Mouse (Mus musculus) MEL (cell line): ENCODE measurements around the gene Cd209b. TPM values are rescaled to one million over a fixed set of nuclear protein-coding genes. Genes with fewer than 3 reads are reported as not detected.

ENCODE experiments used
- DNase-seq: peaks from one replicate; pipeline ENCODE4 v3.0.0; 2011; ENCODE audit warnings: low read depth, low spot score
- H3K27ac ChIP-seq: 2 replicates; pipeline ENCODE4 v1.5.1; 2012; ENCODE audit warnings: low read depth, mild to moderate bottlenecking, control low read depth, low read length, moderate library complexity; ENCODE audit not compliant: control insufficient read depth
- H3K27me3 ChIP-seq, 2 experiments: fragments of 150-350 bp in 1 of 2; sonication (generic) in 1 of 2; 2 replicates each; pipeline ENCODE4 v1.6.1; 2012; ENCODE audit warnings: low read length in 2 of 2, mild to moderate bottlenecking in 2 of 2, improper control_type of control experiment in 1 of 2, moderate library complexity in 1 of 2; ENCODE audit not compliant: insufficient read depth in 2 of 2, control insufficient read depth in 1 of 2
- H3K36me3 ChIP-seq, 2 experiments: 2 replicates each; pipeline ENCODE4 v1.6.1; 2012 to 2014; ENCODE audit warnings: low read length in 2 of 2, improper control_type of control experiment in 1 of 2, inconsistent platforms in 1 of 2, mild to moderate bottlenecking in 1 of 2; ENCODE audit not compliant: insufficient read depth in 2 of 2, control insufficient read depth in 1 of 2
- H3K4me1 ChIP-seq, 2 experiments: fragments of 150-350 bp in 1 of 2; sonication (generic) in 1 of 2; 2 replicates each; pipeline ENCODE4 v1.6.1; 2012; ENCODE audit warnings: low read length in 2 of 2, improper control_type of control experiment in 1 of 2, mild to moderate bottlenecking in 1 of 2; ENCODE audit not compliant: insufficient read depth in 2 of 2, control insufficient read depth in 1 of 2
- H3K4me3 ChIP-seq, 2 experiments: fragments of 150-350 bp in 1 of 2; sonication (generic) in 1 of 2; 2 replicates each; pipeline ENCODE4 v1.5.1; 2012; ENCODE audit warnings: low read depth in 2 of 2, low read length in 2 of 2, mild to moderate bottlenecking in 2 of 2, moderate library complexity in 2 of 2, control low read depth in 1 of 2, improper control_type of control experiment in 1 of 2; ENCODE audit not compliant: control insufficient read depth in 1 of 2, insufficient read depth in 1 of 2
- H3K79me2 ChIP-seq: 2 replicates; pipeline ENCODE4 v1.6.1; 2012; ENCODE audit warnings: mild to moderate bottlenecking, low read length, moderate library complexity; ENCODE audit not compliant: control insufficient read depth, poor library complexity, insufficient read depth
- H3K9ac ChIP-seq: 2 replicates; pipeline ENCODE4 v1.6.1; 2012; ENCODE audit warnings: low read depth, mild to moderate bottlenecking, control low read depth, low read length, moderate library complexity; ENCODE audit not compliant: control insufficient read depth, poor library complexity, severe bottlenecking
- H3K9me3 ChIP-seq: fragments of 150-350 bp; sonication (generic); replicated peaks from 2 replicates; pipeline ENCODE4 v1.6.1; 2012; ENCODE audit warnings: mild to moderate bottlenecking, low read length, improper control_type of control experiment, moderate library complexity; ENCODE audit not compliant: insufficient read depth
- BHLHE40 ChIP-seq: IDR thresholded peaks from 2 replicates; pipeline ENCODE4 v1.6.1; 2012; ENCODE audit warnings: low read depth, mild to moderate bottlenecking, inconsistent platforms, low read length, improper control_type of control experiment, borderline replicate concordance
- CHD1 ChIP-seq: IDR thresholded peaks from 2 replicates; pipeline ENCODE4 v1.6.1; 2012; ENCODE audit warnings: low read depth, mild to moderate bottlenecking, inconsistent platforms, low read length, improper control_type of control experiment
- CHD2 ChIP-seq: IDR thresholded peaks from 2 replicates; pipeline ENCODE4 v1.6.1; 2011; ENCODE audit warnings: low read length, improper control_type of control experiment
- E2F4 ChIP-seq: IDR thresholded peaks from 2 replicates; pipeline ENCODE4 v1.6.1; 2011; ENCODE audit warnings: low read depth, low read length, improper control_type of control experiment, borderline replicate concordance
- ELF1 ChIP-seq: IDR thresholded peaks from 2 replicates; pipeline ENCODE4 v1.6.1; 2014; ENCODE audit warnings: low read depth, mild to moderate bottlenecking, inconsistent platforms, low read length, improper control_type of control experiment, moderate library complexity
- EP300 ChIP-seq, 2 experiments: IDR thresholded peaks; 2 replicates each; pipeline ENCODE4 v1.6.1; 2011; ENCODE audit warnings: improper control_type of control experiment in 2 of 2, low read length in 2 of 2, low read depth in 1 of 2, mild to moderate bottlenecking in 1 of 2
- GABPA ChIP-seq: IDR thresholded peaks from 2 replicates; pipeline ENCODE4 v1.6.1; 2012; ENCODE audit warnings: low read depth, mild to moderate bottlenecking, inconsistent platforms, low read length, improper control_type of control experiment, moderate library complexity
- HCFC1 ChIP-seq: IDR thresholded peaks from 2 replicates; pipeline ENCODE4 v1.6.1; 2012; ENCODE audit warnings: low read depth, mild to moderate bottlenecking, inconsistent platforms, low read length, improper control_type of control experiment, moderate library complexity
- MAFK ChIP-seq: IDR thresholded peaks from 2 replicates; pipeline ENCODE4 v1.6.1; 2011; ENCODE audit warnings: low read depth, mild to moderate bottlenecking, low read length, improper control_type of control experiment, borderline replicate concordance
- MAX ChIP-seq: IDR thresholded peaks from 2 replicates; pipeline ENCODE4 v1.6.1; 2011; ENCODE audit warnings: low read length, improper control_type of control experiment
- MAZ ChIP-seq: IDR thresholded peaks from 2 replicates; pipeline ENCODE4 v1.6.1; 2012; ENCODE audit warnings: low read depth, mild to moderate bottlenecking, inconsistent platforms, low read length, improper control_type of control experiment
- MEF2A ChIP-seq: IDR thresholded peaks from 2 replicates; pipeline ENCODE4 v1.6.1; 2014; ENCODE audit warnings: low read depth, mild to moderate bottlenecking, inconsistent platforms, low read length, improper control_type of control experiment; ENCODE audit not compliant: poor library complexity, insufficient replicate concordance, severe bottlenecking; ENCODE audit errors: extremely low read depth
- MYB ChIP-seq: IDR thresholded peaks from 2 replicates; pipeline ENCODE4 v1.6.1; 2011; ENCODE audit warnings: mild to moderate bottlenecking, low read depth, low read length, improper control_type of control experiment
- MYC ChIP-seq: IDR thresholded peaks from 2 replicates; pipeline ENCODE4 v1.6.1; 2011; ENCODE audit warnings: low read depth, mild to moderate bottlenecking, low read length, improper control_type of control experiment, moderate library complexity
- NELFE ChIP-seq: IDR thresholded peaks from 2 replicates; pipeline ENCODE4 v1.6.1; 2011; ENCODE audit warnings: low read depth, low read length, improper control_type of control experiment
- NRF1 ChIP-seq: IDR thresholded peaks from 2 replicates; pipeline ENCODE4 v1.6.1; 2014; ENCODE audit warnings: low read depth, mild to moderate bottlenecking, inconsistent platforms, low read length, improper control_type of control experiment, moderate library complexity; ENCODE audit not compliant: poor library complexity, insufficient read depth, severe bottlenecking
- POLR2A ChIP-seq, 2 experiments: IDR thresholded peaks; 2 replicates each; pipeline ENCODE4 v1.6.1; 2011 to 2012; ENCODE audit warnings: low read length in 2 of 2, mild to moderate bottlenecking in 2 of 2, control low read depth in 1 of 2, improper control_type of control experiment in 1 of 2, low read depth in 1 of 2, moderate library complexity in 1 of 2; ENCODE audit not compliant: control insufficient read depth in 1 of 2, insufficient read depth in 1 of 2, poor library complexity in 1 of 2
- POLR2AphosphoS2 ChIP-seq: IDR thresholded peaks from 2 replicates; pipeline ENCODE4 v1.6.1; 2011; ENCODE audit warnings: low read length, improper control_type of control experiment
- SIN3A ChIP-seq: IDR thresholded peaks from 2 replicates; pipeline ENCODE4 v1.6.1; 2012; ENCODE audit warnings: low read length, improper control_type of control experiment, inconsistent platforms
- SMC3 ChIP-seq: IDR thresholded peaks from 2 replicates; pipeline ENCODE4 v1.6.1; 2011; ENCODE audit warnings: low read depth, low read length, improper control_type of control experiment
- TAL1 ChIP-seq: IDR thresholded peaks from 2 replicates; pipeline ENCODE4 v1.6.1; 2012; ENCODE audit warnings: mild to moderate bottlenecking, inconsistent platforms, low read length, moderate library complexity, mixed read lengths
- TBP ChIP-seq: IDR thresholded peaks from 2 replicates; pipeline ENCODE4 v1.8.0; 2011; ENCODE audit warnings: low read depth, low read length, improper control_type of control experiment
- TCF12 ChIP-seq: IDR thresholded peaks from 2 replicates; pipeline ENCODE4 v1.6.1; 2014; ENCODE audit warnings: low read depth, mild to moderate bottlenecking, inconsistent platforms, low read length, improper control_type of control experiment, moderate library complexity
- UBTF ChIP-seq: IDR thresholded peaks from 2 replicates; pipeline ENCODE4 v1.6.1; 2012; ENCODE audit warnings: low read depth, mild to moderate bottlenecking, inconsistent platforms, low read length, improper control_type of control experiment, moderate library complexity, borderline replicate concordance; ENCODE audit not compliant: insufficient read depth
- USF1 ChIP-seq: IDR thresholded peaks from 2 replicates; pipeline ENCODE4 v1.6.1; 2014; ENCODE audit warnings: low read depth, mild to moderate bottlenecking, inconsistent platforms, low read length, improper control_type of control experiment, moderate library complexity
- USF2 ChIP-seq, 2 experiments: IDR thresholded peaks; 2 replicates each; pipeline ENCODE4 v1.6.1; 2011 to 2012; ENCODE audit warnings: improper control_type of control experiment in 2 of 2, low read length in 2 of 2, borderline replicate concordance in 1 of 2, inconsistent platforms in 1 of 2, low read depth in 1 of 2, mild to moderate bottlenecking in 1 of 2; ENCODE audit not compliant: insufficient read depth in 1 of 2
- ZKSCAN1 ChIP-seq: IDR thresholded peaks from 2 replicates; pipeline ENCODE4 v1.6.1; 2012; ENCODE audit warnings: low read depth, mild to moderate bottlenecking, inconsistent platforms, low read length, improper control_type of control experiment, moderate library complexity
- ZMIZ1 ChIP-seq: IDR thresholded peaks from 2 replicates; pipeline ENCODE4 v1.6.1; 2012; ENCODE audit warnings: low read depth, mild to moderate bottlenecking, inconsistent platforms, low read length, improper control_type of control experiment, moderate library complexity
- ZNF384 ChIP-seq: IDR thresholded peaks from 2 replicates; pipeline ENCODE4 v1.6.1; 2012; ENCODE audit warnings: low read depth, mild to moderate bottlenecking, inconsistent platforms, low read length, improper control_type of control experiment
- polyA plus RNA-seq, 2 experiments: library from polyadenylated mRNA; stranded (reverse) in 1 of 2; unstranded in 1 of 2; fragments of >175 nt in 1 of 2; fragments of >200 nt in 1 of 2; gene quantifications; 2 replicates each; pipeline versions ENCODE4 v1.2.1 to v1.2.4; 2012; ENCODE audit warnings: low replicate concordance in 2 of 2, low read depth in 1 of 2; ENCODE audit not compliant: insufficient read length in 2 of 2, insufficient read depth in 1 of 2, missing spikeins in 1 of 2
- total RNA-seq: library from RNA; depleted of rRNA; stranded (reverse); fragments of 300-350 nt; gene quantifications from 2 replicates; pipeline ENCODE4 v1.2.3, GENCODE M21; 2012

Cd209b gene
- total and polyA plus RNA-seq, 3 experiments, result not detected

- H3K9ac ChIP-seq, result no peak overlapping the region
- H3K36me3 ChIP-seq, result no peaks in the 10 kb centered on the region
- H3K4me3 ChIP-seq, result no peak overlapping the region
- TF ChIP-seq ZKSCAN1 (no peak), MYB (no peak), SIN3A (no peak), NELFE (no peak), MEF2A (no peak), CHD2 (no peak), TBP (no peak), ZNF384 (no peak), NRF1 (no peak), ELF1 (no peak), BHLHE40 (no peak), USF2 (IDR thresholded peaks at IDR 0.05; ENCODE audit: borderline replicate concordance in 1 of 2, insufficient read depth in 1 of 2, low read depth in 1 of 2, low read length in 2 of 2) (no peak), MAFK (no peak), TCF12 (no peak), UBTF (no peak), GABPA (no peak), TAL1 (no peak), USF1 (no peak), CHD1 (no peak), MAX (no peak)
- no peaks in the 10 kb centered on the region for H3K9me3 ChIP-seq
- no peak for DNase-seq
- H3K4me1 ChIP-seq, result no peaks in the 10 kb centered on the region
- no peak overlapping the region for H3K27ac ChIP-seq
- no peaks in the 10 kb centered on the region for H3K79me2 ChIP-seq
- H3K27me3 ChIP-seq, result no peaks in the 10 kb centered on the region
These were observed 13.4 kb upstream of the Cd209b start for GRCm38 (mm10) chr8:3940023-3940422.

- TF ChIP-seq ZNF384 (no peak), USF1 (no peak), SMC3 (no peak), MYB (no peak), SIN3A (no peak), EP300 (IDR thresholded peaks at IDR 0.05; ENCODE audit: low read depth in 1 of 2, low read length in 2 of 2) (no peak), HCFC1 (no peak), POLR2A (IDR thresholded peaks at IDR 0.05; ENCODE audit: control insufficient read depth in 1 of 2, insufficient read depth in 1 of 2, low read depth in 1 of 2, low read length in 2 of 2, poor library complexity in 1 of 2) (no peak), MYC (no peak), ZMIZ1 (no peak), NELFE (no peak), TBP (no peak), USF2 (IDR thresholded peaks at IDR 0.05; ENCODE audit: borderline replicate concordance in 1 of 2, insufficient read depth in 1 of 2, low read depth in 1 of 2, low read length in 2 of 2) (no peak), NRF1 (no peak), MAZ (no peak), E2F4 (no peak), POLR2AphosphoS2 (no peak)
- H3K9ac ChIP-seq, result no peak within 1 kb of the TSS
- no peak for DNase-seq
- no peak within 1 kb of the TSS for H3K4me3 ChIP-seq
- no peaks in the 10 kb centered on the region for H3K79me2 ChIP-seq
- H3K9me3 ChIP-seq, result no peaks in the 10 kb centered on the region
- H3K27ac ChIP-seq, result no peak within 1 kb of the TSS
- H3K36me3 ChIP-seq, result no peaks in the 10 kb centered on the region
- H3K4me1 ChIP-seq, result no peaks in the 10 kb centered on the region
- H3K27me3 ChIP-seq, result no peaks in the 10 kb centered on the region
These were observed 48.2 kb downstream of the Cd209b start, which contains the start of gene Cd209d for GRCm38 (mm10) chr8:3878455-3878854. Gene Cd209d (minus strand): TSS chr8:3878555.
